Mouse (Mus musculus) MEL (cell line): Measurements from ENCODE around the gene Aven.

Experiments
- CTCF ChIP-seq, 3 experiments: IDR thresholded peaks in 2 of 3; conservative IDR thresholded peaks in 1 of 3; 2 replicates each; pipeline ENCODE4 v1.5.1; 2011 to 2012; ENCODE audit warnings: low read length in 3 of 3, low read depth in 2 of 3, mild to moderate bottlenecking in 2 of 3, improper control_type of control experiment in 1 of 3, inconsistent platforms in 1 of 3, mixed read lengths in 1 of 3, moderate library complexity in 1 of 3; ENCODE audit not compliant: control insufficient read depth in 1 of 3, insufficient read depth in 1 of 3, poor library complexity in 1 of 3, severe bottlenecking in 1 of 3
- POLR2A ChIP-seq, 2 experiments: IDR thresholded peaks; 2 replicates each; pipeline ENCODE4 v1.6.1; 2011 to 2012; ENCODE audit warnings: low read length in 2 of 2, mild to moderate bottlenecking in 2 of 2, control low read depth in 1 of 2, improper control_type of control experiment in 1 of 2, low read depth in 1 of 2, moderate library complexity in 1 of 2; ENCODE audit not compliant: control insufficient read depth in 1 of 2, insufficient read depth in 1 of 2, poor library complexity in 1 of 2

GRCm38 (mm10) chr2:112602487-112602886 is 109.7 kb downstream of the Aven start:
- TF ChIP-seq CTCF (IDR thresholded peaks at IDR 0.05 in 2 of 3, conservative IDR thresholded peaks at IDR 0.05 in 1 of 3; ENCODE audit: control insufficient read depth in 1 of 3, insufficient read depth in 1 of 3, low read depth in 2 of 3, low read length in 3 of 3, poor library complexity in 1 of 3, severe bottlenecking in 1 of 3) (no peak), POLR2A (IDR thresholded peaks at IDR 0.05; ENCODE audit: control insufficient read depth in 1 of 2, insufficient read depth in 1 of 2, low read depth in 1 of 2, low read length in 2 of 2, poor library complexity in 1 of 2) (no peak)
